Mouse (Mus musculus) ES-E14 (cell line): ENCODE measurements around the gene Copb1.
"Not testable (repeated sequence)": the region's sequence is repeated elsewhere in the genome, so short reads cannot be mapped to it uniquely, and the experiment has no call there.

Experiments used
- CHD2 ChIP-seq: IDR thresholded peaks from 2 replicates; pipeline ENCODE4 v1.6.1; 2014; ENCODE audit warnings: mild to moderate bottlenecking, low read depth, low read length, inconsistent platforms
- HCFC1 ChIP-seq: IDR thresholded peaks from 2 replicates; pipeline ENCODE4 v1.6.1; 2012; ENCODE audit warnings: low read length, inconsistent platforms, borderline replicate concordance; ENCODE audit not compliant: insufficient read depth
- MAFK ChIP-seq: IDR thresholded peaks from 2 replicates; pipeline ENCODE4 v1.6.1; 2014; ENCODE audit warnings: mild to moderate bottlenecking, low read depth, low read length, inconsistent platforms; ENCODE audit not compliant: insufficient read depth
- ZNF384 ChIP-seq: IDR thresholded peaks from 2 replicates; pipeline ENCODE4 v1.6.1; 2012; ENCODE audit warnings: low read depth, low read length, inconsistent platforms

DNA sequence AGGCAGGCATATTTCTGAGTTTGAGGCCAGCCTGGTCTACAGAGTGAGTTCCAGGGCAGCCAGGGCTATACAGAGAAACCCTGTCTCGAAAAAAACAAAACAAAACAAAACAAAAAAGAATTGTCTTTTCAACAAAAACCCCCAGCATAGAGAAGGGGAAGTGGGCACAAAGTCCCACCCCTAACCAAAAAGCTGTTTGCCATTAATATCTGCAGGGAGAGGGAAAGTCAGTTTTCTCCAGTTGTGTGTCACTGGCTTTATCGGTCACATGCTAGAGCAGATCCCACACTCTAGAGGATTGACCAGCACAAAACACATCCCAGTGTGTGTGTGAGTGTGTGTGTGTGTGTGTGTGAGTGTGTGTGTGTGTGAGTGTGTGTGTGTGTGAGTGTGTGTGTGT, 59.7 kb downstream of the Copb1 start:
- not testable (repeated sequence) for TF ChIP-seq MAFK, ZNF384, HCFC1, CHD2
